Mouse (Mus musculus): ENCODE measurements around the gene Bahcc1.

- TF ChIP-seq CTCF (IDR thresholded peaks at IDR 0.05; ENCODE audit: insufficient read depth, low read length) (no peak), POLR2A (IDR thresholded peaks at IDR 0.05; ENCODE audit: borderline replicate concordance, extremely low read depth, low read depth, low read length) (no peak)
Observed at GRCm38 (mm10) chr11:120317456-120317855, 84.7 kb downstream of the Bahcc1 start.
